Mouse (Mus musculus): ENCODE results near the gene Mafg.

Gene Mafg

GRCm38 (mm10) chr11:120647047-120647830 lies 13.8 kb upstream of the Mafg start:
- in situ Hi-C loops (cut with MboI, MseI) = no loop called here

GRCm38 (mm10) chr11:120643601-120643987 lies 10.2 kb upstream of the Mafg start, which contains the start of gene Pycr1:
Gene Pycr1 (minus strand): TSS chr11:120643769.
- in situ Hi-C loops (cut with MboI, MseI) = no loop called here

- in situ Hi-C loops (cut with MboI, MseI) = no loop called here
Measured at GRCm38 (mm10) chr11:120642939-120643600, 9.7 kb upstream of the Mafg start.

- in situ Hi-C loops (cut with MboI, MseI) = no loop called here
Measured at GRCm38 (mm10) chr11:120641869-120642268, 8.5 kb upstream of the Mafg start.

- in situ Hi-C loops (cut with MboI, MseI) = no loop called here
Measured at GRCm38 (mm10) chr11:120641255-120641654, 7.9 kb upstream of the Mafg start.

GRCm38 (mm10) chr11:120634810-120635209 lies 1.4 kb upstream of the Mafg start:
- in situ Hi-C loops (cut with MboI, MseI) = no loop called here

GRCm38 (mm10) chr11:120632559-120633519 lies 561 bp downstream of the Mafg start:
- in situ Hi-C loops (cut with MboI, MseI) = no loop called here

GRCm38 (mm10) chr11:120631726-120632448 lies 1.5 kb downstream of the Mafg start:
- in situ Hi-C loops (cut with MboI, MseI) = no loop called here

- in situ Hi-C loops (cut with MboI, MseI) = no loop called here
Measured at GRCm38 (mm10) chr11:120630881-120631725, 2.3 kb downstream of the Mafg start.

GRCm38 (mm10) chr11:120630401-120630871 lies 3.0 kb downstream of the Mafg start:
- in situ Hi-C loops (cut with MboI, MseI) = no loop called here

- in situ Hi-C loops (cut with MboI, MseI) = loop anchor here in 1 of 2 experiments (5.0 kb wide), 1 partner anchor 82 kb away; the partner anchor contains the start of genes Cenpx and Lrrc45
Measured at GRCm38 (mm10) chr11:120629911-120630310, 3.5 kb downstream of the Mafg start.

- in situ Hi-C loops (cut with MboI, MseI) = loop anchor here in 1 of 2 experiments (5.0 kb wide), 1 partner anchor 83 kb away; the partner anchor contains the start of genes Cenpx and Lrrc45
Measured at GRCm38 (mm10) chr11:120629341-120629730, 4.1 kb downstream of the Mafg start.

- in situ Hi-C loops (cut with MboI, MseI) = loop anchor here in 1 of 2 experiments (5.0 kb wide), 1 partner anchor 84 kb away; the partner anchor contains the start of genes Cenpx and Lrrc45
Measured at GRCm38 (mm10) chr11:120628601-120629340, 4.6 kb downstream of the Mafg start.

- in situ Hi-C loops (cut with MboI, MseI) = loop anchor here in 1 of 2 experiments (5.0 kb wide), 1 partner anchor 85 kb away; the partner anchor contains the start of genes Cenpx and Lrrc45
Measured at GRCm38 (mm10) chr11:120627468-120628300, 5.7 kb downstream of the Mafg start.

GRCm38 (mm10) chr11:120626785-120627467 lies 6.5 kb downstream of the Mafg start:
- in situ Hi-C loops (cut with MboI, MseI) = loop anchor here in 1 of 2 experiments (5.0 kb wide), 1 partner anchor 85 kb away; the partner anchor contains the start of genes Cenpx and Lrrc45

GRCm38 (mm10) chr11:120625152-120625775 lies 8.1 kb downstream of the Mafg start, which contains the start of gene Sirt7:
Gene Sirt7 (minus strand): TSS chr11:120625240.
- in situ Hi-C loops (cut with MboI, MseI) = loop anchor here in 1 of 2 experiments (5.0 kb wide), 1 partner anchor 87 kb away; the partner anchor contains the start of genes Cenpx and Lrrc45
